Mouse (Mus musculus): ENCODE measurements at regions not wholly inside any gene's neighbourhood (a gene's known extent, or its start where the extent isn't known, plus 50 kb on each side); places are given as distances from the start of the nearest gene placed in this dataset.
"Not testable (repeated sequence)": the region's sequence is repeated elsewhere in the genome, so short reads cannot be mapped to it uniquely, and the experiment has no call there.

DNA sequence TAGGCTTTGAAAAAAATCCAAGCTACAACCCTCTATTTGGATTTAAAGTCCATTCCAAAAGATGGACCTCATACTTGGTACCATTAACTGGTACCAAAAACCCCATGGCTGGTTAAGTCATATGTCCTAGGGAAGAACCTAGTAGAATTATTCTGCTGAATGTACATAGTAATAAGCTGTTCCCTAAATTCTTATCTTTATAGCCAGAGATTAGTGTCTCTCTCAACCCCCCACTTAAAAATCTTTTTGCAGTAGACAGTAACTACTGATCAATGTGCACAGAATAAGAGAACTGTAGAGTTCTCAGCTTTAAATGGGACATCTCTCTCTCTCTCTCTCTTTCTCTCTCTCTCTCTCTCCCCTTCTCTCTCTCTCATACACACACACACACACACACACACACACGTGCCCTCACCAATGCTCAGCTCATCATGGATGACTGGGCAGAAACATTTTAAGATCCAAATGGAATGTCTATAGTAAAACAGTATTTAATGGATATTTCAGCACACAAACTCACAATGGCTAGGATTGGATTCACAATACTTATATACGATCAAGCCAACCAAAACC, 640.2 kb upstream of the Slc8a1 start:
- ATAC-seq (replicated peaks; ENCODE audit: poor library complexity, severe bottlenecking) = no peak

DNA sequence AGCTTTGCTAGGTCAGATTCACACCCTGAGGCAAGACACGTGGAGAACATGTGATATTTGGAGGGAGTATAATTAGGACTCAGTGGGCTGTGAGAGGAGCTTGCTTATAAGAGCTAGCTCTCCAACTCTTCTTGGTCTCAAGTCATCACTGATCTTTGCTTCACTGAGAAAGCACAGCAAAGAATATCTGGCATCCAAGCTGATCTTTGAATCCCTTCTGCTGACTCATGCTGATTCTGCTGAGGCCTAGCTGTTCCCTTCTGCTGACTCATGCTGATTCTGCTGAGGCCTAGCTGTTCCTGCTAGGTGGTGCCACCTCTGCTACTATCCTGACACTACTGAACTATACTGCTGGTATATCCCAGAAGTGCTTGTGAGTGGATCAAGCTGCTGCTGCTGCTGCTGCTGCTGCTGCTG, 639.0 kb upstream of the Slc8a1 start:
- ATAC-seq (replicated peaks; ENCODE audit: poor library complexity, severe bottlenecking) = no peak

DNA sequence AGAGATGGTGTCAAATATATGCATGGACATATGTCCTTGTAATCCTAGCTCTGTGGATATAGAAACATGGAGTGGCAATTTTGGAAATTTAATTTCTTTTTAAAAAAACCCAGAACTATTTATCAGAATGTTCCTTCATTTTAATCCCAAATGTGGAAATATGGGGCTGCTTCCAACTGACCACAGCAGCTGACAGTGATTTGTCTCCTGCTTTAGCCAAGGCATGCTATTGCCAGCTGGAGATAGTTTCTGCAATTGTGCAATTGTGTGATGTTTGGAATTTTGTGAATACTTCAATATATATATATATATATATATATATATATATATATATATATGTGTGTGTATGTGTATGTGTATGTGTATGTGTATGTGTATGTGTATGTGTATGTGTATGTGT, 629.7 kb upstream of the Slc8a1 start:
- no peak for ATAC-seq (replicated peaks; ENCODE audit: poor library complexity, severe bottlenecking)

GRCm38 (mm10) chr17:82366001-82366400, 627.8 kb upstream of the Slc8a1 start:
- peak; percentile 84 for ATAC-seq (replicated peaks; ENCODE audit: poor library complexity, severe bottlenecking)

GRCm38 (mm10) chr17:82348636-82349035, 610.5 kb upstream of the Slc8a1 start:
- no peak for ATAC-seq (replicated peaks; ENCODE audit: poor library complexity, severe bottlenecking)

GRCm38 (mm10) chr17:82331429-82331828, 593.3 kb upstream of the Slc8a1 start:
- no peak for ATAC-seq (replicated peaks; ENCODE audit: poor library complexity, severe bottlenecking)

- no peak for ATAC-seq (replicated peaks; ENCODE audit: poor library complexity, severe bottlenecking)
Measured at GRCm38 (mm10) chr17:82312191-82312590, 574.0 kb upstream of the Slc8a1 start.

DNA sequence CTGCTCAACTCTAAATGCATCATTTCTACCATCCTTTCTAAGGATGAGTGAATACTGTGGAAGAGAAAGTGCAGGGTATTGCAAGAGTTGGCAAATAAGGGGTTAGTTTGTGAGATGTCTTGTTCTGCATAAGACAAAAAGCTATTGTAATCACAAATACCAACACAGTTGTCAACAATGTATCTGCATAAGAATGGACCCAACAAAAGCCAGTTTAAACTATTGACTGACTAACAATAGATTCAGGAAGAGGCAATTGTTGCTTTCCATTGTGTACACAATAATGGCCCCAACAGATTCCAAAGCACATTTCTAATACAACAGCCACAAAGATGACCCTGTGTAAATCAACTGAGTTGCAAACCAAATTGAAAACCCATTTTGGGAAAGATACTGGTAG, 568.2 kb upstream of the Slc8a1 start:
- ATAC-seq (replicated peaks; ENCODE audit: poor library complexity, severe bottlenecking) = no peak

DNA sequence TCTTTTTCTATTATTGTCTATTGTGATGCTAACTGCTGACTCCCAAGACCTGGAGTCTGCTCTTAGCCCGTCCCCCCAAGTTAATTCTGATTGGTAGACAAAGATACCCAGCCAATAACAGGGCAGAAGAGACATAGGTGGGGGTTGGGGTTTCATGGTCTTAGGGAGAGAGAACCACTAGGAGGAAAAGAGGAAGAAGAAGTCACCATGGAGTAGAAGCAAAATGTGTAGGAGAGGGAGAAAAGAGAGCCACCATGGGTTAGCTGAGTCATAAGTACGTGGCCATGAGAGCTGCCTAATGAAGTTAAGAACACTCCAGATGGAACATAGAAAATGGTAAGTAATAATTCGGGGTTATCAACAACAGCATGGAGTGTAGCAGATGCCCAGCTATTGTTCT, 539.6 kb upstream of the Slc8a1 start:
- no peak for ATAC-seq (replicated peaks; ENCODE audit: poor library complexity, severe bottlenecking)

- ATAC-seq (replicated peaks; ENCODE audit: poor library complexity, severe bottlenecking) = no peak
Measured at GRCm38 (mm10) chr17:82273946-82274345, 535.8 kb upstream of the Slc8a1 start.

- ATAC-seq (replicated peaks; ENCODE audit: poor library complexity, severe bottlenecking) = no peak
Measured at GRCm38 (mm10) chr17:82272845-82273244, 534.7 kb upstream of the Slc8a1 start.

DNA sequence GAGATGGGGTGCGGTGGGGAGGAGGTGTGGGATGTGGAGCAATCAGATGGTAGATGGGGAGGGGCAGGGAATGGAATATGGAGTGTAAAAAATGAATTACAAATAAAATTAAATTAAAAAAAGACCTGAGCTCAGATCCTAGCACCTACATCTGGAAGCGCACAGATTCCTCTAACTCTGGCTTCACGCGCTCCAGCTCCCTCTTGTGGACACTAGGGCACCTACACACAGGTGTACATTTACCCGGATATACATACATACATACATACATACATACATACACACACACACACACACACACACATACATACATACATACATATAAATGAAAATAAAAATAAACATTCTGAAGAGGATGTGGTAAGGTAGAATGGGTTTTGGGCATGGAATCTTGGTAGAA, 528.7 kb upstream of the Slc8a1 start:
- not testable (repeated sequence) for ATAC-seq (replicated peaks; ENCODE audit: poor library complexity, severe bottlenecking)

DNA sequence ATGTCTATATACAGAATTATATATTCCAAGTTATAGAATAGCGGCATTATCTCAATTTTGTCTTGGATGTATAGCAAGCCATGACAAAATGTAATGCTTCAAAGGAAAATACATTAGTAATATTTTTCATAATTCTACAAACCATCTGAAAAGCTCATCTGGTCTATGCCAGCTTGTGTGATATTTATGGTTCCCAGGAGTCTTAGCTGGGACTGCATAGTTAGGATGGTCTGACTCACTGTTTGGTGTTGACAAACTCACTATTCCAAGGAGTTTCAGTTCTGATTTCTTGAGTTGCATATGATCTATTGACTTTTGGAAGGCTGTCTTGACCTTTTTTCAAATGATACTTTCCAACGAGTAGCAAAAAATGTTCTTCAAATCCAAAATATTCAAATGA, 514.2 kb upstream of the Slc8a1 start:
- no peak for ATAC-seq (replicated peaks; ENCODE audit: poor library complexity, severe bottlenecking)

- no peak for ATAC-seq (replicated peaks; ENCODE audit: poor library complexity, severe bottlenecking)
Measured at GRCm38 (mm10) chr17:82251841-82252240, 513.7 kb upstream of the Slc8a1 start.

DNA sequence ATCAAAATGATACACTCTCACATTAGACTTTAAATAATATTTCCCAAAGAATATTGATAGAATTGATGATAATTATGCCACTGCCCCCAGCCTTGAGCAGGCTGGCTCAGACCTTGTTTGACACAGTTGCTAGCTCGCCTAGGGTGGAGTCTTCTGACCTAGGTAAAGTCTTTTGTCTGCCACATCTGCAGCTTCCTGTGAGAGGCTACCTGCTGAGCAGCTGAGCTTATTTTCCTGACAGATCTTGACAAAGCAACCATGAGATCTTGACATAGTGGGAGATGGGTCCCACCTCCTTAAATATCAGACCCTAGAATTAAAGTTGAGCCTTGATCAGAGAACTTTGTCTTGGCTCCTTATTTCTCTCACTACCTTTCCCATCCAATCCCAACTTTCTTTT, 500.2 kb upstream of the Slc8a1 start:
- no peak for ATAC-seq (replicated peaks; ENCODE audit: poor library complexity, severe bottlenecking)

DNA sequence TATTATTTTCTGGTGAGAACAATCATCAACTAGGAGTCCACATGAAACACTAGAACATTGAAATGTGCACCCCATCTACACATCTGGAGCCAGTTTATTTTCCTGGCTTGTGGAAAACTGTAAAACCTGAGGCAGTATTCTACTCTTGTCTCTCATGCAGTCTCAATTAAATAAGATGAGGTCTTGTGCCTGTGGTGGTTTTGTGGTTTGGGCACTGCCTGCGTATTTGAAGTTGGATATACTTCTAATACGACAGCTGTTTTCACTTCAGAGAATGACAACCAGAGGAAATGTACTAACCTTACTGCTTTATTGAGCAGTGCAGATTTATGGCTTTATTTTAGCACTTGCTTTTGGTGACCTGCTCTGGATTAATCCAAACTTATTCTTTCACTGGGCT, 499.3 kb upstream of the Slc8a1 start:
- ATAC-seq (replicated peaks; ENCODE audit: poor library complexity, severe bottlenecking) = no peak

DNA sequence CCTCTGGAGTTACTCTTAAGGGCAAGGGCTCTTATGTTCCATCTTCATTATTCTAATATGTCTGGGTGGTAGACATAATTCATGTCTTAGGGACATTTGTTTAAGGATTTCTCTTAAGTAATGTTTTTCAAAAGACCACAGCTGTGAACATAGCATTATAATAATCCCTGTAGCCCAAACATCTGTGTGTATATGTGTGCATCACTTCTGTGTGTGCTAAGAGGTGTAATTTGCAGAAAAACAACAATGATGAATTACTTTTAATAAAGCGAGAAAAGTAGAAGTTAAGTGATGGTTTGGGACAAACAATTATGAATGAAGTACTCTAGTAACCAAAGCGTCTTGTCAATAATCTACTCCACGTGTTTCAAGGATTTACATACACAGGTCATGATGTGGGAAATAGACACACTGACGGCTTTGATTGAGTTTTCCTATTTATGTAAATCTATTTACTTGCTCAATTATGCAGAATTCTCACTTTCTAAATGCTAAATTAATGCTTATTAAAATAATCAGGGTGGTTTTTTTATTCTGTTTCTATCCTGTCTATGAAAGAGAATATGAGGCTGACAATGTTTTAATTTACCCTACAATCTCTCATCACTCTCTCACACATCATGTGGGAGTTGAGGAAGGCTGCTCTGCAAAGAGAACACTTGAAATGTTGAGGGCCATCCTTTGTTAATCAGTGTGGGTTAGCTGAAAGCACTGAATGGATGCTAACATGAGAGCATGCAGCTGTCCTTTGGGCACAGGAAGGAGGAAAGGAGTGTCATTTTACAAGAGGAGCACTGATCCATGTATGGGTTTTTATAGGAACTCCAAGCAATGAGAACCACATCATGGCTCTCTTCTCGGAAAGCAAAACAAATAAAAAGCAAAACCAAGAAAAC, 477.8 kb upstream of the Slc8a1 start:
- ATAC-seq (replicated peaks; ENCODE audit: poor library complexity, severe bottlenecking) = no peak

GRCm38 (mm10) chr17:82199981-82200380, 461.8 kb upstream of the Slc8a1 start:
- ATAC-seq (replicated peaks; ENCODE audit: poor library complexity, severe bottlenecking) = no peak

GRCm38 (mm10) chr17:82199031-82199642, 461.0 kb upstream of the Slc8a1 start:
- ATAC-seq (replicated peaks; ENCODE audit: poor library complexity, severe bottlenecking) = no peak

- ATAC-seq (replicated peaks; ENCODE audit: poor library complexity, severe bottlenecking) = no peak
Measured at GRCm38 (mm10) chr17:82184261-82184660, 446.1 kb upstream of the Slc8a1 start.

GRCm38 (mm10) chr17:82171216-82171615, 433.0 kb upstream of the Slc8a1 start:
- no peak for ATAC-seq (replicated peaks; ENCODE audit: poor library complexity, severe bottlenecking)

DNA sequence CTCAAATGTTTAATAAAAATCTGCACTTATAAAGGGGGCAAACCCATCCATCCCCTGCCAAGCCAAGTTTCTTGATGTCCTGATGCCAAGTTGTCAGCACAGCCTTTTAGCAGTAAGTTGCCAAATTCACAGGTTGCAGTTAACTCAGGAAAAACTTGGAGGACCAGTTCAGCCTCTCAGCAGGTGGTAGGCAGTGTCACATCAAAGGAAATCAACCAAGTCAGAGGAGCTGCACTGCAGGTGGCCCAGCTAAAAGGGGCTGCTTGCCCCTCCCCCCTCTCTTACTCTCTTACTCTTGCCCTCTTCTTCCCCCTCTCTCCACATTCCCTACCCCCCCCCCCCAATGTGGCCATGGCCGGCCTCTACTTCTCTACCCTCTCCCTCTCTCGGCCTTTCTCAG, 415.3 kb upstream of the Slc8a1 start:
- no peak for ATAC-seq (replicated peaks; ENCODE audit: poor library complexity, severe bottlenecking)
